Mouse (Mus musculus) midbrain, postnatal 0 days (tissue): ENCODE results near the gene Cdc40. TPM values are rescaled to one million over a fixed set of nuclear protein-coding genes. Genes with fewer than 3 reads are reported as not detected.
"Not testable (repeated sequence)": the region's sequence is repeated elsewhere in the genome, so short reads cannot be mapped to it uniquely, and the experiment has no call there.

Experiments
- ATAC-seq: fragments of 200-750 bp; cut with Nextera tagmentation; 2 replicates; pipeline ENCODE4 v1.8.0; 2017; ENCODE audit warnings: moderate number of reproducible peaks, mild to moderate bottlenecking, moderate TSS enrichment, moderate library complexity; ENCODE audit not compliant: low FRiP score
- DNase-seq: peaks from one replicate; pipeline ENCODE4 v3.0.0-alpha.2; 2015; ENCODE audit warnings: low spot score
- H3K27ac ChIP-seq: fragments of 300-500 bp; sonication (generic); 2 replicates; pipeline ENCODE4 v1.5.1; 2014; ENCODE audit warnings: low read depth, mild to moderate bottlenecking, low read length, mixed read lengths
- H3K27me3 ChIP-seq: fragments of 300-500 bp; sonication (generic); 2 replicates; pipeline ENCODE4 v1.6.1; 2014; ENCODE audit warnings: low read length, control low read depth, mixed read lengths; ENCODE audit not compliant: insufficient read depth
- H3K36me3 ChIP-seq: fragments of 300-500 bp; sonication (generic); 2 replicates; pipeline ENCODE4 v1.6.1; 2014; ENCODE audit warnings: low read length, control low read depth, mixed read lengths; ENCODE audit not compliant: insufficient read depth
- H3K4me1 ChIP-seq: fragments of 300-500 bp; sonication (generic); 2 replicates; pipeline ENCODE4 v1.6.1; 2014; ENCODE audit warnings: mild to moderate bottlenecking, control low read depth, antibody characterized with exemption, low read length, mixed read lengths; ENCODE audit not compliant: insufficient read depth
- H3K4me2 ChIP-seq: fragments of 300-500 bp; sonication (generic); 2 replicates; pipeline ENCODE4 v1.6.1; 2014; ENCODE audit warnings: low read depth, mild to moderate bottlenecking, low read length, mixed read lengths; ENCODE audit not compliant: poor library complexity, severe bottlenecking
- H3K4me3 ChIP-seq: fragments of 300-500 bp; sonication (generic); 2 replicates; pipeline ENCODE4 v1.5.1; 2014; ENCODE audit warnings: low read depth, mild to moderate bottlenecking, low read length, moderate library complexity
- H3K9ac ChIP-seq: fragments of 300-500 bp; sonication (generic); replicated peaks from 2 replicates; pipeline ENCODE4 v1.6.1; 2014; ENCODE audit warnings: mild to moderate bottlenecking, low read length, moderate library complexity, mixed read lengths; ENCODE audit not compliant: poor library complexity, severe bottlenecking
- H3K9me3 ChIP-seq: fragments of 300-500 bp; sonication (generic); 2 replicates; pipeline ENCODE4 v1.6.1; 2016; ENCODE audit warnings: low read length, control low read depth
- CTCF ChIP-seq: IDR thresholded peaks from 2 replicates; pipeline ENCODE4 v1.5.1; 2016; ENCODE audit warnings: antibody characterized with exemption, mild to moderate bottlenecking
- WGBS: fragments of 180-500 bp; shearing (Covaris S2); extraction: QIAGEN DNeasy Blood & Tissue Kit; methylation state at CpG from one replicate; pipeline ENCODE4 v1.1.7; 2014; 5-methylcytosine and 5-hydroxymethylcytosine counted together
- polyA plus RNA-seq: library from polyadenylated mRNA; unstranded; fragments of >200 nt; fragmentation: Nextera tagmentation; extraction: Ambion mirVana; gene quantifications from 2 replicates; pipeline ENCODE4 v1.2.1, GENCODE M21; 2015
- total RNA-seq: library from RNA; depleted of rRNA; stranded (reverse); fragments of >200 nt; gene quantifications from 2 replicates; pipeline ENCODE4 v1.2.3, GENCODE M21; 2014

The Cdc40 gene
- total and polyA plus RNA-seq, 2 experiments from 2014 or later = 13.7 to 19.8 TPM

GRCm38 (mm10) chr10:40827706-40828105 lies 55.4 kb downstream of the Cdc40 start:
- Histone ChIP-seq H3K4me3 (no peak overlapping the region), H3K4me2 (no peak overlapping the region), H3K9ac (no peak overlapping the region), H3K4me1 (no peaks in the 10 kb centered on the region), H3K27ac (no peak overlapping the region), H3K27me3 (no peaks in the 10 kb centered on the region), H3K9me3 (no peaks in the 10 kb centered on the region), H3K36me3 (peaks cover 5% of the 10 kb centered on the region; the same call in 1 of the 2 replicates)
- WGBS = 85% methylated on average over 4 of the region's 4 CpGs
- no peak for DNase-seq
- TF ChIP-seq CTCF = no peak
- no peak for ATAC-seq

DNA sequence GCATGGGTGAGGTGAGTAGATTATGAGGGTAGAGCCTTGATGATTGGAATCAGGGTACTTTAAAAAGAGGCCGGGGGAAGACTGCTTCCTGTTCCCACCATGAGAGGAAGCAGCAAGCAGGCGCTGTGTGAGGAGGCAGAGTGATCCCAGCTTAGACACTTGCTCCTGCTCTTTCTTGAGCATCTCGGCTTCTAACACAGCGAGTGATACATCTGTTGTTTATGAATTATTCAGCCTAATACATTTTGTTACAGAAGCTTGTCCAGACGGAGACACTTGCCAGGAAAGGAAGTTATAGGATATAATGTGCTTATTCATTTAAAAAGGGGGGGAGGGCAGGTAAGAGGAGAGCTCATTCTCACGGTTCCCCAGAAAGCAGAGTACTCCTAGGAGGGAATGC lies 57.2 kb downstream of the Cdc40 start:
- TF ChIP-seq CTCF = no peak
- WGBS = 56% methylated on average over 6 of the region's 6 CpGs

DNA sequence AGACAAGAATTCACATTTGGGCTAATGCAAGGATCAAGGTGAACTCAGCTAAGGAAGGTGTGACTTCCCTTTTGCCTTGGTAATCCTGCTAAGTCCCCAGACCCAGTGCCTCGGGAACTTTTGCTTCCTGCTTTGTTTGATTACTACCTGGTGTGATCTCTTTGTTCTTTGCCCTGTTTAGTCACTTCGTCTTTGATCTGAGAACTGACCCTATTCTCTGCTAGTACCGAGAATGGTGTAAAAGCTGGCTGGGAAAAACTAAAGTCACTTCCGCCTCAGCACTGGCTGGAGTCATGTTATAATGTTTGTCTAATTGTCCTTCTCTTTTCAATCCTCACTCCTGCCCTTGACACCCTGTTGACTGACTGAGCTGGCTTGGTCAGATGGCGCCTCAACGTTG lies 66.6 kb downstream of the Cdc40 start:
- no peak for TF ChIP-seq CTCF
- WGBS = 61% methylated on average over 6 of the region's 6 CpGs
- H3K27ac ChIP-seq = no peak overlapping the region

More for the DNA sequence above, 57.2 kb downstream of the Cdc40 start:
- DNase-seq = no peak
- no peak for ATAC-seq
- H3K4me1 ChIP-seq = no peaks in the 10 kb centered on the region
- no peak overlapping the region for H3K9ac ChIP-seq
- no peaks in the 10 kb centered on the region for H3K27me3 ChIP-seq
- H3K9me3 ChIP-seq = no peaks in the 10 kb centered on the region
- no peak overlapping the region for H3K27ac ChIP-seq
- H3K36me3 ChIP-seq = peaks cover 5% of the 10 kb centered on the region; the same call in 1 of the 2 replicates
- H3K4me2 ChIP-seq = no peak overlapping the region
- H3K4me3 ChIP-seq = no peak overlapping the region

GRCm38 (mm10) chr10:40813627-40814026 lies 69.5 kb downstream of the Cdc40 start:
- no peak overlapping the region for H3K4me2 ChIP-seq
- ATAC-seq = no peak

More for the DNA sequence above, 66.6 kb downstream of the Cdc40 start:
- Histone ChIP-seq H3K9me3 (no peaks in the 10 kb centered on the region), H3K9ac (no peak overlapping the region), H3K4me1 (no peaks in the 10 kb centered on the region), H3K36me3 (no peaks in the 10 kb centered on the region), H3K4me2 (no peak overlapping the region), H3K4me3 (no peak overlapping the region), H3K27me3 (no peaks in the 10 kb centered on the region)
- DNase-seq (no peak), ATAC-seq (no peak)

DNA sequence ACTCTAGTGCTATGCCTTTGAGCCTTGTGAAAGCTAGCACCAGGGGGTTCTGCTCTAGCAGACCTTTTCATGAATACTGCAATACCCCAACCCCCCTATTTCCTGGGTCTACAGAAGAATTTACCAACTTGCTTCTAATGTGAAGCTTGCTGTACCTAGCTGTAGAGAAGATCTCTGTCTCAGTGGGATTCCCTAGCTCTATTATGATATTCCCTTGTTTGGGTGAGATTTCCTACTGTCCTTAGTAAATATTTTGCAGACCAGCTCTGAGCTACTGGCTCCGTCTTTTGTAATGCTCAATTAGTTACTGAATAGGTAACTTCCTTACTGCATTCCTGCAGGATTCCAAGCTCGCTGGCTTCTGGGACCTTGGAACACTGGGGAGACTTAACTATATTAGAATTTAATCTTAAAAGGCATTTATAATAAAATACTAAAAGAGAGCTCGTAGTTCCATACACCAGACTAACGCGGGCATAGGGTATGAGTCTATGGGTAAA lies 73.7 kb downstream of the Cdc40 start:
- not testable (repeated sequence) for H3K4me3 ChIP-seq, DNase-seq, H3K4me2 ChIP-seq, H3K9me3 ChIP-seq, H3K27me3 ChIP-seq, H3K9ac ChIP-seq, H3K4me1 ChIP-seq, H3K27ac ChIP-seq, ATAC-seq, H3K36me3 ChIP-seq
- WGBS = 27% methylated on average over 5 of the region's 5 CpGs

More at GRCm38 (mm10) chr10:40813627-40814026, 69.5 kb downstream of the Cdc40 start:
- Histone ChIP-seq H3K4me3 (no peak overlapping the region), H3K9me3 (no peaks in the 10 kb centered on the region), H3K36me3 (no peaks in the 10 kb centered on the region), H3K27ac (no peak overlapping the region), H3K4me1 (no peaks in the 10 kb centered on the region), H3K27me3 (no peaks in the 10 kb centered on the region), H3K9ac (no peak overlapping the region)
- WGBS = 61% methylated on average over 4 of the region's 4 CpGs
- DNase-seq = no peak
- peak; percentile 52 for TF ChIP-seq CTCF

DNA sequence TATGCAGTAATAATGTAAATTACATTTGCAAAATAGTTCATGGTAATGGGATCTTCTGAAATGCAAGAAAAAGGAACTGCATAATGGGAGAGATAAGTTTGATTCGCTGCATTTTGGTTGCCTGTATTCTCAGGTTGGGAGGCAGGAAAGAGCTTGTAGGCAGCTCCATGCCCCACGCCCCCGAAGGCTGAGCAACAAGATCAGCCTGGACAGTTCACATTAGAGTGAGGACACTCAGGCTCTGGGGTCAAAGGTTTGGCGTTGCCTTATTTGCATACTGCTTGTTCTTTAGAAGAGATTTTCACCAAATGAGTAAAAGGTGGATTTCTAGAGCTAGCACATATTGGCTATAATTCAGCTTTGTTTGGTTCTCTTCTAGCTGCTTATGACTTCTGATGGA lies 76.9 kb downstream of the Cdc40 start:
- H3K27me3 ChIP-seq = no peaks in the 10 kb centered on the region
- ATAC-seq = no peak
- no peaks in the 10 kb centered on the region for H3K36me3 ChIP-seq
- H3K4me3 ChIP-seq = no peak overlapping the region
- H3K9ac ChIP-seq = no peak overlapping the region
- no peaks in the 10 kb centered on the region for H3K9me3 ChIP-seq
- 85% methylated on average over 4 of the region's 4 CpGs for WGBS
- H3K27ac ChIP-seq = no peak overlapping the region
- H3K4me1 ChIP-seq = no peaks in the 10 kb centered on the region
- H3K4me2 ChIP-seq = no peak overlapping the region
- no peak for TF ChIP-seq CTCF
- no peak for DNase-seq
